Mouse (Mus musculus): ENCODE measurements around the gene D1Pas1.
A peak's percentile ranks its signal among the peaks of the same experiment; 100 is the strongest.

D1Pas1 gene

GRCm38 (mm10) chr1:186986506-186986905 is 19.3 kb downstream of the D1Pas1 start:
- DNase-seq (ENCODE audit: low spot score) = no peak

GRCm38 (mm10) chr1:186988281-186988682 is 21.1 kb downstream of the D1Pas1 start:
- no peak for DNase-seq (ENCODE audit: low spot score)

GRCm38 (mm10) chr1:186988822-186989221 is 21.6 kb downstream of the D1Pas1 start:
- no peak for DNase-seq (ENCODE audit: low spot score)

- no peak for DNase-seq (ENCODE audit: low spot score)
Measured at GRCm38 (mm10) chr1:186991473-186991872, 24.3 kb downstream of the D1Pas1 start.

GRCm38 (mm10) chr1:186992113-186992512 is 24.9 kb downstream of the D1Pas1 start:
- no peak for DNase-seq (ENCODE audit: low spot score)

GRCm38 (mm10) chr1:186997596-186998304 is 30.5 kb downstream of the D1Pas1 start:
- DNase-seq (ENCODE audit: low spot score) = no peak

- no peak for DNase-seq (ENCODE audit: low spot score)
Measured at GRCm38 (mm10) chr1:187003441-187003861, 36.2 kb downstream of the D1Pas1 start.

- no peak for DNase-seq (ENCODE audit: low spot score)
Measured at GRCm38 (mm10) chr1:187004306-187004705, 37.1 kb downstream of the D1Pas1 start.

- DNase-seq (ENCODE audit: low spot score) = no peak
Measured at GRCm38 (mm10) chr1:187006227-187006925, 39.2 kb downstream of the D1Pas1 start.

- no peak for DNase-seq (ENCODE audit: low spot score)
Measured at GRCm38 (mm10) chr1:187008236-187008635, 41.0 kb downstream of the D1Pas1 start.

- DNase-seq (ENCODE audit: low spot score) = no peak
Measured at GRCm38 (mm10) chr1:187010071-187010470, 42.9 kb downstream of the D1Pas1 start.

- no peak for DNase-seq (ENCODE audit: low spot score)
Measured at GRCm38 (mm10) chr1:187011601-187012000, 44.4 kb downstream of the D1Pas1 start.

- no peak for DNase-seq (ENCODE audit: low spot score)
Measured at GRCm38 (mm10) chr1:187014141-187014540, 46.9 kb downstream of the D1Pas1 start.

- DNase-seq (ENCODE audit: low spot score) = peak; percentile 24
Measured at GRCm38 (mm10) chr1:187015673-187016072, 48.5 kb downstream of the D1Pas1 start.

GRCm38 (mm10) chr1:187016116-187016515 is 48.9 kb downstream of the D1Pas1 start:
- DNase-seq (ENCODE audit: low spot score) = no peak

GRCm38 (mm10) chr1:187020011-187020410 is 52.8 kb downstream of the D1Pas1 start:
- DNase-seq (ENCODE audit: low spot score) = no peak

All from embryo, embryonic 10.5 days (tissue).